Mouse (Mus musculus) urinary bladder, postnatal 25 days (tissue): Measurements from ENCODE around the gene Tpm3-rs7.
"Not testable (repeated sequence)": the region's sequence is repeated elsewhere in the genome, so short reads cannot be mapped to it uniquely, and the experiment has no call there.

Source experiments
- DNase-seq: peaks from one replicate; pipeline ENCODE4 v3.0.0; 2022; ENCODE audit warnings: low spot score

Tpm3-rs7 gene

GRCm38 (mm10) chr14:113314499-113314898, at the start of gene Tpm3-rs7:
TSS of gene Tpm3-rs7 (plus strand) at chr14:113314608.
- DNase-seq, result not testable (repeated sequence)

GRCm38 (mm10) chr14:113317023-113317422, 2.6 kb downstream of the Tpm3-rs7 start:
- no peak for DNase-seq

GRCm38 (mm10) chr14:113363361-113363760, 49.0 kb downstream of the Tpm3-rs7 start:
- DNase-seq, result no peak
